Mouse (Mus musculus) MEL (cell line): Measurements from ENCODE around the gene Parp8. TPM values are rescaled to one million over a fixed set of nuclear protein-coding genes. Genes with fewer than 3 reads are reported as not detected.

Experiments used
- DNase-seq: peaks from one replicate; pipeline ENCODE4 v3.0.0; 2011; ENCODE audit warnings: low read depth, low spot score
- H3K27ac ChIP-seq: 2 replicates; pipeline ENCODE4 v1.5.1; 2012; ENCODE audit warnings: low read depth, mild to moderate bottlenecking, control low read depth, low read length, moderate library complexity; ENCODE audit not compliant: control insufficient read depth
- H3K27me3 ChIP-seq, 2 experiments: fragments of 150-350 bp in 1 of 2; sonication (generic) in 1 of 2; 2 replicates each; pipeline ENCODE4 v1.6.1; 2012; ENCODE audit warnings: low read length in 2 of 2, mild to moderate bottlenecking in 2 of 2, improper control_type of control experiment in 1 of 2, moderate library complexity in 1 of 2; ENCODE audit not compliant: insufficient read depth in 2 of 2, control insufficient read depth in 1 of 2
- H3K36me3 ChIP-seq, 2 experiments: 2 replicates each; pipeline ENCODE4 v1.6.1; 2012 to 2014; ENCODE audit warnings: low read length in 2 of 2, improper control_type of control experiment in 1 of 2, inconsistent platforms in 1 of 2, mild to moderate bottlenecking in 1 of 2; ENCODE audit not compliant: insufficient read depth in 2 of 2, control insufficient read depth in 1 of 2
- H3K4me1 ChIP-seq, 2 experiments: fragments of 150-350 bp in 1 of 2; sonication (generic) in 1 of 2; 2 replicates each; pipeline ENCODE4 v1.6.1; 2012; ENCODE audit warnings: low read length in 2 of 2, improper control_type of control experiment in 1 of 2, mild to moderate bottlenecking in 1 of 2; ENCODE audit not compliant: insufficient read depth in 2 of 2, control insufficient read depth in 1 of 2
- H3K4me3 ChIP-seq, 2 experiments: fragments of 150-350 bp in 1 of 2; sonication (generic) in 1 of 2; 2 replicates each; pipeline ENCODE4 v1.5.1; 2012; ENCODE audit warnings: low read depth in 2 of 2, low read length in 2 of 2, mild to moderate bottlenecking in 2 of 2, moderate library complexity in 2 of 2, control low read depth in 1 of 2, improper control_type of control experiment in 1 of 2; ENCODE audit not compliant: control insufficient read depth in 1 of 2, insufficient read depth in 1 of 2
- H3K79me2 ChIP-seq: 2 replicates; pipeline ENCODE4 v1.6.1; 2012; ENCODE audit warnings: mild to moderate bottlenecking, low read length, moderate library complexity; ENCODE audit not compliant: control insufficient read depth, poor library complexity, insufficient read depth
- H3K9ac ChIP-seq: 2 replicates; pipeline ENCODE4 v1.6.1; 2012; ENCODE audit warnings: low read depth, mild to moderate bottlenecking, control low read depth, low read length, moderate library complexity; ENCODE audit not compliant: control insufficient read depth, poor library complexity, severe bottlenecking
- H3K9me3 ChIP-seq: fragments of 150-350 bp; sonication (generic); replicated peaks from 2 replicates; pipeline ENCODE4 v1.6.1; 2012; ENCODE audit warnings: mild to moderate bottlenecking, low read length, improper control_type of control experiment, moderate library complexity; ENCODE audit not compliant: insufficient read depth
- CHD2 ChIP-seq: IDR thresholded peaks from 2 replicates; pipeline ENCODE4 v1.6.1; 2011; ENCODE audit warnings: low read length, improper control_type of control experiment
- CTCF ChIP-seq, 3 experiments: IDR thresholded peaks in 2 of 3; conservative IDR thresholded peaks in 1 of 3; 2 replicates each; pipeline ENCODE4 v1.5.1; 2011 to 2012; ENCODE audit warnings: low read length in 3 of 3, low read depth in 2 of 3, mild to moderate bottlenecking in 2 of 3, improper control_type of control experiment in 1 of 3, inconsistent platforms in 1 of 3, mixed read lengths in 1 of 3, moderate library complexity in 1 of 3; ENCODE audit not compliant: control insufficient read depth in 1 of 3, insufficient read depth in 1 of 3, poor library complexity in 1 of 3, severe bottlenecking in 1 of 3
- ELF1 ChIP-seq: IDR thresholded peaks from 2 replicates; pipeline ENCODE4 v1.6.1; 2014; ENCODE audit warnings: low read depth, mild to moderate bottlenecking, inconsistent platforms, low read length, improper control_type of control experiment, moderate library complexity
- EP300 ChIP-seq, 2 experiments: IDR thresholded peaks; 2 replicates each; pipeline ENCODE4 v1.6.1; 2011; ENCODE audit warnings: improper control_type of control experiment in 2 of 2, low read length in 2 of 2, low read depth in 1 of 2, mild to moderate bottlenecking in 1 of 2
- ETS1 ChIP-seq: IDR thresholded peaks from 2 replicates; pipeline ENCODE4 v1.6.1; 2012; ENCODE audit warnings: low read depth, mild to moderate bottlenecking, inconsistent platforms, low read length, improper control_type of control experiment, moderate library complexity
- GABPA ChIP-seq: IDR thresholded peaks from 2 replicates; pipeline ENCODE4 v1.6.1; 2012; ENCODE audit warnings: low read depth, mild to moderate bottlenecking, inconsistent platforms, low read length, improper control_type of control experiment, moderate library complexity
- GATA1 ChIP-seq: IDR thresholded peaks from 2 replicates; pipeline ENCODE4 v1.6.1; 2011; ENCODE audit warnings: low read depth, low read length, improper control_type of control experiment
- MAX ChIP-seq: IDR thresholded peaks from 2 replicates; pipeline ENCODE4 v1.6.1; 2011; ENCODE audit warnings: low read length, improper control_type of control experiment
- MAZ ChIP-seq: IDR thresholded peaks from 2 replicates; pipeline ENCODE4 v1.6.1; 2012; ENCODE audit warnings: low read depth, mild to moderate bottlenecking, inconsistent platforms, low read length, improper control_type of control experiment
- MYB ChIP-seq: IDR thresholded peaks from 2 replicates; pipeline ENCODE4 v1.6.1; 2011; ENCODE audit warnings: mild to moderate bottlenecking, low read depth, low read length, improper control_type of control experiment
- MYC ChIP-seq: IDR thresholded peaks from 2 replicates; pipeline ENCODE4 v1.6.1; 2011; ENCODE audit warnings: low read depth, mild to moderate bottlenecking, low read length, improper control_type of control experiment, moderate library complexity
- NELFE ChIP-seq: IDR thresholded peaks from 2 replicates; pipeline ENCODE4 v1.6.1; 2011; ENCODE audit warnings: low read depth, low read length, improper control_type of control experiment
- NRF1 ChIP-seq: IDR thresholded peaks from 2 replicates; pipeline ENCODE4 v1.6.1; 2014; ENCODE audit warnings: low read depth, mild to moderate bottlenecking, inconsistent platforms, low read length, improper control_type of control experiment, moderate library complexity; ENCODE audit not compliant: poor library complexity, insufficient read depth, severe bottlenecking
- POLR2A ChIP-seq, 2 experiments: IDR thresholded peaks; 2 replicates each; pipeline ENCODE4 v1.6.1; 2011 to 2012; ENCODE audit warnings: low read length in 2 of 2, mild to moderate bottlenecking in 2 of 2, control low read depth in 1 of 2, improper control_type of control experiment in 1 of 2, low read depth in 1 of 2, moderate library complexity in 1 of 2; ENCODE audit not compliant: control insufficient read depth in 1 of 2, insufficient read depth in 1 of 2, poor library complexity in 1 of 2
- POLR2AphosphoS2 ChIP-seq: IDR thresholded peaks from 2 replicates; pipeline ENCODE4 v1.6.1; 2011; ENCODE audit warnings: low read length, improper control_type of control experiment
- POLR2AphosphoS5 ChIP-seq: IDR thresholded peaks from 2 replicates; pipeline ENCODE4 v1.6.1; 2012; ENCODE audit warnings: low read depth, borderline replicate concordance, mild to moderate bottlenecking, inconsistent platforms, low read length, moderate library complexity, mixed read lengths
- RAD21 ChIP-seq: IDR thresholded peaks from 2 replicates; pipeline ENCODE4 v1.6.1; 2011; ENCODE audit warnings: mild to moderate bottlenecking, low read depth, low read length, improper control_type of control experiment
- RCOR1 ChIP-seq: IDR thresholded peaks from 2 replicates; pipeline ENCODE4 v1.6.1; 2012; ENCODE audit warnings: low read depth, mild to moderate bottlenecking, inconsistent platforms, low read length, improper control_type of control experiment
- SIN3A ChIP-seq: IDR thresholded peaks from 2 replicates; pipeline ENCODE4 v1.6.1; 2012; ENCODE audit warnings: low read length, improper control_type of control experiment, inconsistent platforms
- SMC3 ChIP-seq: IDR thresholded peaks from 2 replicates; pipeline ENCODE4 v1.6.1; 2011; ENCODE audit warnings: low read depth, low read length, improper control_type of control experiment
- TCF12 ChIP-seq: IDR thresholded peaks from 2 replicates; pipeline ENCODE4 v1.6.1; 2014; ENCODE audit warnings: low read depth, mild to moderate bottlenecking, inconsistent platforms, low read length, improper control_type of control experiment, moderate library complexity
- ZKSCAN1 ChIP-seq: IDR thresholded peaks from 2 replicates; pipeline ENCODE4 v1.6.1; 2012; ENCODE audit warnings: low read depth, mild to moderate bottlenecking, inconsistent platforms, low read length, improper control_type of control experiment, moderate library complexity
- ZMIZ1 ChIP-seq: IDR thresholded peaks from 2 replicates; pipeline ENCODE4 v1.6.1; 2012; ENCODE audit warnings: low read depth, mild to moderate bottlenecking, inconsistent platforms, low read length, improper control_type of control experiment, moderate library complexity
- ZNF384 ChIP-seq: IDR thresholded peaks from 2 replicates; pipeline ENCODE4 v1.6.1; 2012; ENCODE audit warnings: low read depth, mild to moderate bottlenecking, inconsistent platforms, low read length, improper control_type of control experiment
- polyA plus RNA-seq, 2 experiments: library from polyadenylated mRNA; stranded (reverse) in 1 of 2; unstranded in 1 of 2; fragments of >175 nt in 1 of 2; fragments of >200 nt in 1 of 2; gene quantifications; 2 replicates each; pipeline versions ENCODE4 v1.2.1 to v1.2.4; 2012; ENCODE audit warnings: low replicate concordance in 2 of 2, low read depth in 1 of 2; ENCODE audit not compliant: insufficient read length in 2 of 2, insufficient read depth in 1 of 2, missing spikeins in 1 of 2
- total RNA-seq: library from RNA; depleted of rRNA; stranded (reverse); fragments of 300-350 nt; gene quantifications from 2 replicates; pipeline ENCODE4 v1.2.3, GENCODE M21; 2012

Gene Parp8
- total and polyA plus RNA-seq, 3 experiments = not detected

DNA sequence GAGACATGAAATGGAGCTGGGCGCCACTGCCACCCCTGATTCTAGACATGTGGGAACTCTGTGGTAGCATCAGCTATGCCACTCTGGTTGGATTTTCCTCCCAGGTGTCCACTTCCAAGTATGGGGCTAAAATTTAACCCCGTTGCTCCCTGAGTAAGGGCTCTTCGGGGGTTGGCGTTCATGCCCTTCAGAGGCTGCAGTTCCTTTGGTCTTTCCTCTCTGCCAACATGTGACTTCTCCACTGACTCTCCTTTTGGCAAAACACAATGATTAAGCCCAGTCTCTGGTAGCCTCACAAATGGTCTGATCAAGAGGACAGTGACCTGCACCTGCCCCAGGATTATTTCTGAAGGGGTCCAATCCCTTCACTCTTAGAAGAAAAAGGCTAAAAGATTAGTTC lies 56.4 kb downstream of the Parp8 start:
- Histone ChIP-seq H3K27ac (no peak overlapping the region), H3K9me3 (no peaks in the 10 kb centered on the region), H3K4me3 (no peak overlapping the region), H3K27me3 (no peaks in the 10 kb centered on the region), H3K4me1 (no peaks in the 10 kb centered on the region), H3K79me2 (no peaks in the 10 kb centered on the region), H3K9ac (no peak overlapping the region), H3K36me3 (no peaks in the 10 kb centered on the region)
- TF ChIP-seq ELF1 = no peak
- no peak for TF ChIP-seq MYB
- no peak for TF ChIP-seq GATA1
- no peak for TF ChIP-seq RAD21
- no peak for TF ChIP-seq CHD2
- TF ChIP-seq EP300 (IDR thresholded peaks at IDR 0.05; ENCODE audit: low read depth in 1 of 2, low read length in 2 of 2) = no peak
- no peak for TF ChIP-seq POLR2A (IDR thresholded peaks at IDR 0.05; ENCODE audit: control insufficient read depth in 1 of 2, insufficient read depth in 1 of 2, low read depth in 1 of 2, low read length in 2 of 2, poor library complexity in 1 of 2)
- no peak for TF ChIP-seq ZMIZ1
- DNase-seq = no peak

DNA sequence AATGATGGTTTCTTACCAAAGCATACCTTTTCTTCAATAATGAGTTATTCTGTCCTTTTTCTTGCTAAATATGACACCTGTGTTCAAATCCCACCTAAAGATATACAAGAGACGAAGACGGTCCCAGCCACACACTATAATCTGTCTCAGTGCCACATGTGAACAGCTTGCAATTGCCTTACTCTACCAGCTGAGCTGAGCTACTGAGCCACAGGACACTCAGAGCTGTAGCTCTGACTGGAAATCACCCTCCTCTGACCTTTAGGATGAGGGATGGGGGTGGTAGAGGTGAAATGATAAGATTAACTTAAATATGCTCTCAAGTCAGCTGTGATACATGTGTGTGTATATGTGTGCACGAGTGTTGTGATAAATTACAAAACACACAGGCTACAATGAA lies 57.9 kb downstream of the Parp8 start:
- no peaks in the 10 kb centered on the region for H3K79me2 ChIP-seq
- no peaks in the 10 kb centered on the region for H3K4me1 ChIP-seq
- no peaks in the 10 kb centered on the region for H3K9me3 ChIP-seq
- H3K27me3 ChIP-seq = no peaks in the 10 kb centered on the region
- H3K27ac ChIP-seq = no peak overlapping the region
- no peak overlapping the region for H3K4me3 ChIP-seq
- DNase-seq = no peak
- H3K36me3 ChIP-seq = no peaks in the 10 kb centered on the region
- no peak for TF ChIP-seq NELFE
- TF ChIP-seq EP300 (IDR thresholded peaks at IDR 0.05; ENCODE audit: low read depth in 1 of 2, low read length in 2 of 2) = no peak
- TF ChIP-seq SIN3A = no peak
- TF ChIP-seq MAX = no peak
- TF ChIP-seq TCF12 = no peak
- TF ChIP-seq NRF1 = no peak
- TF ChIP-seq CTCF (IDR thresholded peaks at IDR 0.05 in 2 of 3, conservative IDR thresholded peaks at IDR 0.05 in 1 of 3; ENCODE audit: control insufficient read depth in 1 of 3, insufficient read depth in 1 of 3, low read depth in 2 of 3, low read length in 3 of 3, poor library complexity in 1 of 3, severe bottlenecking in 1 of 3) = no peak
- TF ChIP-seq POLR2AphosphoS2 = no peak
- TF ChIP-seq MAZ = no peak
- TF ChIP-seq MYC = no peak
- TF ChIP-seq ZKSCAN1 = no peak
- no peak for TF ChIP-seq MYB
- TF ChIP-seq POLR2AphosphoS5 = no peak
- no peak for TF ChIP-seq ZMIZ1
- no peak for TF ChIP-seq ZNF384
- TF ChIP-seq RCOR1 = no peak
- TF ChIP-seq GABPA = no peak
- TF ChIP-seq ETS1 = no peak
- TF ChIP-seq SMC3 = no peak
- TF ChIP-seq, all 39 proteins: peak for 0
- H3K9ac ChIP-seq = no peak overlapping the region
